Mouse (Mus musculus) layer of hippocampus, postnatal 10 days (tissue): ENCODE measurements around the gene Macrod2. TPM values are rescaled to one million over a fixed set of nuclear protein-coding genes. Genes with fewer than 3 reads are reported as not detected.
A peak's percentile ranks its signal among the peaks of the same experiment; 100 is the strongest.

Experiments
- DNase-seq, 2 experiments: peaks; one replicate each; pipeline ENCODE4 v3.0.0; 2021; ENCODE audit warnings: low spot score in 2 of 2
- total RNA-seq, 2 experiments: library from RNA; stranded (reverse); gene quantifications; 2 replicates each; pipeline ENCODE4 v1.2.3; 2021

The Macrod2 gene
- total RNA-seq, 2 experiments from 2014 or later: 58.4 to 70.5 TPM

DNA sequence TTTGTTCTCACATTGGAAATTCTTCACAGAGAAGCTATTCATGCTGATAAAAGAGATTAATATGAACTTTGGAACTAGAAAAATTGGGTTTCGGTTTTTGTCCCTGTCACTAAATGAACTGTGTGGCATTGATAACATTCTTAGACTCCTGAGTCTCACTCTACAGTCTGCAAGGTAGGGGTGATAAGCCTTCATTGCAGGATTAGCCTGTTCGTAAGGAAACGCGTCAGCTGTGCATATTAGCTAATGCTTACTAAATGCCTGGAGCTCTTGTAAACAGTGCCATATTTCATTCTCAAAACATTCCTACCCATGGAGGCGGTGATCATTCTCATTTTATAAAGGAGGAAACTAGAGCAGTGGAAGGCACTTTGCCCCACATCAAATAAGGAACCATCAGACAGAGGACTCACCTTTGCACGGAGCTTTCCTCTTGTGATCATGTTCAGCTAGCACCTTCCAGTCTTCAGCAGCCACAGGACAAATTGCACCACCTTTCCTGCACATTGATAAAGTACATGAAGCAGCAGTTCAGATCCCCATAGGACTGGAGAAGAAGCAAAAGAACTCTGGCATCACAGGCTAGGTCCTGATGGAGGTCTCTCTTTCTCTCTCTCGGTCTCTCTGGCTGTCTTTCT, 891.1 kb downstream of the Macrod2 start:
- DNase-seq: no peak

DNA sequence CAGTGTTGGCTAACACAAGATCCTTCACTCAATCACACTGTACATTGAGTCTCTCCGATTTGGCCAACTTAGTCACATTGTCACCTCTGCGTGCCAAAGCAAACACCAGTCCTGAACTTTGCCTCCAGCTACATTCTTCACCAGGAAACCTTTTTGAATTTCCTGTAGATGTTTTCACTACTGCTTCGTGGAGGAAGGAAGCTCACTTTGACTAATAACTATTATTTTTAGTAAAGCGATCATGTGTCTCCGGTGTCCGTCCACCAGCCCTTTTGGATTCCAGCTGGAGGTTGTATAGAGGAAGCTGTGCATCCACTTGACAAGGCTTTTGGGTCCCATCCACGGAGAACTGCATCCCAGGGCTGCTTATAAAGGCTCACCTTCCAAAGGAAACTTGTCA, 893.4 kb downstream of the Macrod2 start:
- no peak for DNase-seq

GRCm38 (mm10) chr2:141289059-141289713, 894.1 kb downstream of the Macrod2 start:
- no peak for DNase-seq

GRCm38 (mm10) chr2:141292847-141293246, 897.7 kb downstream of the Macrod2 start:
- no peak for DNase-seq

DNA sequence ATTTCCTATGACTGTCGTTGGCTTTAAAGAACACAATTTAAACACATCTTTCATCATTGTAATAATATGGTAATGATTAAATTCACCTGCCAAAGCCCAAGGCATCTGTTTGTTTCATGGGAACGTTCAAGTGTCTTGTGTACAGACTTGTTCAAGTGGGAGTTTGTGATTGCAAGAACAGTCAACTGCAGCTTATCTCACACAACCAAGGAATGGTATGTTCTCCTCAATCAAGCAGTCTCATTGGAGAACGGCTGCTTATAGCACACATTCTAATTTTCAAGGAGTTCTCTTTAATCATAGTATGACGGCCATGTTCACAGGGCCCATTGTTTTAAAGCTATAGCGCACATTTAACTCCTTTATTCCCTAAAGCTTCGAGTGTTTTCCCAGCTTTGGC, 904.1 kb downstream of the Macrod2 start:
- no peak for DNase-seq

- DNase-seq: no peak
These were observed 905.9 kb downstream of the Macrod2 start for GRCm38 (mm10) chr2:141301030-141301429.

DNA sequence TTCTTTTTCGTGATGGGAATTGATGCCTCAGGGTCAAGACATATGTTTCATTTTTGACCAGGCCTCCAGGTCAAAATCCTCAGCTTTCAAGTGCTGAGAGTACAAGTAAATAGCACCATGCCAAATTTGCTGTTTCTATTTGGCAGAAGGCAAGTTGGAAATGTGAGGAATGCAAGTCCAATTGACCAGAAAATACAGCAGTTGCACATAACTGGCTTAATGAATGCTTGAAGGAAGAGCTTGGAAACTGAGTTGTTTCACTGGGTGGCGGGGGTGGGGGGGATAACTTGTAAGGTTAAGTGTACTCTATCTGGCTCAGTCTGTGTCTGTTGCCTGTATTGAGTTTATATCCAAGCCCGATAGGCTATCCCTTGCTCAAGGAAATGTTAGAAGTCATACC, 913.3 kb downstream of the Macrod2 start:
- DNase-seq: no peak

DNA sequence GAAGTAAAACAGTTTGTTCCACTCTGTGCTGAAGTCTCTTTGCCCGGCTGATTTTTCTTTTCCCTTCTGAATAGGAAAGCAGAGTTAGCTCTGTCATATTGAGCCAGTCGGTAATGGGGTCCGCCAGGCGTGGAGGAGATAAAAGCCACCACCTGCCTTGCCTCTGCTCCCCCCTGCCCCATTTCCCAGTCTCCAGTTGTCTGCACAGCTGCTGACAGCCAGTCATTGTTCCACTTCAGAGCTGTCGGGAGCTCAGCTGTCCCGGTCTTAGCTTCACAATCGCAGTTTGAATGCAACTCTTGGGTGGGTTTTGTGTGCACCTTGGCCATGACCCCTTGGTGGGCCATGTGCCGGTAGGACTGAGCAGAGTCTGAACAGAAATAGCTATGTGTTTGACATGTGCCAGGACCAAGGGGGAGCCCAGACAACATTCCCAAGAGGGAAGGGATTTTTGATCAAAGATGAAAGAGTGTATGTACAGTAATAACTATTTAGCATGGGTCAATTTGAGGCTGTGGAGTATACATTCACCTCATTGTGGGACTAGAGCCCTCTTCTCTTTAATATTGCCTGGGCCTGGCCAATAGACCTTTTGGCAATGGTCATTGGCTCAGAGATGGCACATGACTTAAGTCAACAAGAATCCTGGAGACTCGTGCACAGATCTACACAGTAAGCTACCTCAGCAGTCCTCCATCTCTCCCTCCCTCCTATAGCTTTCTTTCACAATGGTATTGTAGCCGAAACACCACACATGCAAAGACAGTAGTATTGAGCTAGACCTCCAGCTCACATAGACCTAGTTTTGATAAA, 917.2 kb downstream of the Macrod2 start:
- DNase-seq: peak in 1 of 2 experiments; percentile 12

DNA sequence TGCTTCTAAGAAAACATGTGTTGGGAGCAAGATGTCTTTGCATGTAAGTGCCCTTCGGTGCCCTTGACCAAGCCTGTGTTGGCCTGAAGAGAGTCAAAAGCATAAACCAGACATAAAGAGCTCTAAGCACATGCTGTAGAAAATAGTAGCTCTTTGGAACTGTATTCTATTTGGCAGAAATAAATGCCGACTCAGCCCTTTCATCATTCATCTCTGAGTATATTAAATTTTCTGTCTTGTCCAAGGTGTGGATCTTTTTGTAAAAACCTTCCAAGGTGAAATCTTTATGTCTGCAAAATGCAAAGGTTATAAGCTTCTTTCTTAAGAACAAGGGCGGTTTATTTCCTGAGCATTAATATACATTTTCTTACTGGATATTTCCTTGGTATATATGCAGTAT, 920.2 kb downstream of the Macrod2 start:
- no peak for DNase-seq

DNA sequence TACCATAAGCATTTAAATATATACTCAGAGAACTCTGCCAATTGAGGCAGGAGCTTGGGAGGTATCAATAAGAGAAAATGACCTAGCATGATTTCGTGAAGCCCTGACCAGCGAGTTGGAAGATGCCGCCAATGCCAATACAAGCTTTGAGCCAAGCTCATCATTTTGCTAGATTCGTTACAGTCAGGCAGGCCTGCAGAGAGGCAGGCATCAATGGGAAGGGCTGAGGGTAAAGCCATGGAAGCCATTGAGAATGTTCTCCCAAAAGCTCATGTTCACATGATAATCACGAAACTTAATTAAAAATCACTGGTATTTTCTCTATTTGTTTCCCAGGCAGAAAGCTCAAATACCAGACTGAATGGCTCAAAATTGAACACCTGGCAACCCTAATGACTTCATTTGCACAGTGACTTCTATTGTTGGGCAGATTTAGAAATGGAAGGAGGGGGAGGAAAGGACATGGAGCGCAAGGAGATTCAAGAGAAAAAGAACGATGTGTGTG, 928.9 kb downstream of the Macrod2 start:
- DNase-seq: no peak

DNA sequence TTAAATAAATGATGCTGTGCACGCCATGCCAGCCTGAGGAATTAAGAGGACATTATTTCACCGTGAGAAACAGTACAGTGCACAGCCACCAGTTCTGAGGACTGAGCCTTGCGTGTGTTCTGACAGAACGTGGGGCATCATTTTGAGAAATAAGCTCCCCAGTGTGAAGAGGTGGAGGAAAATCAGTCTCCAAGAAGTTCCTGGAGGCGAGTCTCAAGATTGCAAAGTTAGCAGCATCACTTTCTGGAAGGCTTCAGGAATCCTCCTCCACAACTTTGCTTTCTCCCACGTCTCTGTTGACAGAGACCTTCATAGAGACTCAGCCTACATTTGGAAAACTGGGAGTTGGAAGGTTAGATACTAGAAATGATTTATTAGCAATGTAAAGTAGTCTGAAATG, 932.2 kb downstream of the Macrod2 start:
- no peak for DNase-seq

- DNase-seq: no peak
These were observed 942.6 kb downstream of the Macrod2 start for GRCm38 (mm10) chr2:141337708-141338107.

- DNase-seq: no peak
These were observed 949.0 kb downstream of the Macrod2 start for GRCm38 (mm10) chr2:141343988-141344535.

- no peak for DNase-seq
These were observed 957.5 kb downstream of the Macrod2 start for GRCm38 (mm10) chr2:141352623-141353022.

- no peak for DNase-seq
These were observed 993.5 kb downstream of the Macrod2 start for GRCm38 (mm10) chr2:141388632-141389031.

DNA sequence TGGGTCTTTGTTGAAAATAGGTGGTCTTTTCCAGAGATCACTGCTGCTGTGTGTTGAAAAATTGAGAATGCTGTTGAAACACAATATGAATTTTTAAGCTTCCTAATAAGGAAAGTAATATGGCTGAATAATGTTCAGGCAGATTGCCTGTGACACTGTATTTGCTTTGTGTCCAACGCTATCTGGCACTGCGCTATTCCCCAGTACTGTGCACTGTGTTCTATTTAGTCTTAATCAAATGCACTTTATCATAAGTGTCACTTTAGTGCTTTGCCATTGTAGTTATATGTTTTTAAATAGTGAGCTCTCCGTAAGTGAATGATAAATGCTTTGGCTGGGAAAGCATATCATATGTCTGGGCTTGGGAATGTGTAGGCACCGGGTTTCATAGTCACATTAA, 996.1 kb downstream of the Macrod2 start:
- no peak for DNase-seq

DNA sequence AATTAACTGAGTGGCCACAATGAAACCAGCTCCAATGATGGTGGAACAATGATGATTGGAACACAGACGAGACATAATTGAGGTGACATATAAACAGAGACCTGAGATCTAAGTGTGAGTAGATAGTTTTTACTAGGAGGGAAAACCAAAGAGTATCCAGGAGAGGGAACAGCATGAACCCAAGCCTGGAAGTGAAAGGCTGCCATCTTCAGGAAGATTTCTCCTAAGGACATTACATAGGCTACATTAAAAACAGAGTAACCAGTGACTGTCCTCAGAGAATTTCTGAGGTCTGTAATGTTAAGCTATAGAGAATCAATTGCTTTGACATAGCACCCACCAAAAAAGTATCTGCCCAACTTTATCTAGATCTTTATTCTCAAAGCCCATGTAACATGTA, 999.7 kb downstream of the Macrod2 start:
- no peak for DNase-seq

GRCm38 (mm10) chr2:141408766-141409165, 1013.7 kb downstream of the Macrod2 start:
- no peak for DNase-seq

GRCm38 (mm10) chr2:141416436-141416835, 1021.3 kb downstream of the Macrod2 start:
- DNase-seq: no peak

- no peak for DNase-seq
These were observed 1021.9 kb downstream of the Macrod2 start for GRCm38 (mm10) chr2:141416855-141417544.

GRCm38 (mm10) chr2:141419806-141420205, 1024.7 kb downstream of the Macrod2 start:
- no peak for DNase-seq
